Mouse (Mus musculus) lung, postnatal 4 days (tissue): ENCODE data around the gene Adcy3.

Experiments used
- DNase-seq, 2 experiments: peaks; one replicate each; pipeline ENCODE4 v3.0.0; 2021

Gene Adcy3

GRCm38 (mm10) chr12:4245742-4246141 lies 112.8 kb downstream of the Adcy3 start:
- DNase-seq, result no peak

GRCm38 (mm10) chr12:4249786-4250185 lies 116.9 kb downstream of the Adcy3 start:
- no peak for DNase-seq

- no peak for DNase-seq
These were observed 120.1 kb downstream of the Adcy3 start for GRCm38 (mm10) chr12:4252742-4253655.
